Mouse (Mus musculus): ENCODE measurements around the gene Gtf2e1. TPM values are rescaled to one million over a fixed set of nuclear protein-coding genes. Genes with fewer than 3 reads are reported as not detected.

The Gtf2e1 gene
- 46.7 and 53.7 TPM in 2 replicates for polyA plus RNA-seq (2016; fragmentation: Nextera tagmentation; extraction: Ambion mirVana)

DNA sequence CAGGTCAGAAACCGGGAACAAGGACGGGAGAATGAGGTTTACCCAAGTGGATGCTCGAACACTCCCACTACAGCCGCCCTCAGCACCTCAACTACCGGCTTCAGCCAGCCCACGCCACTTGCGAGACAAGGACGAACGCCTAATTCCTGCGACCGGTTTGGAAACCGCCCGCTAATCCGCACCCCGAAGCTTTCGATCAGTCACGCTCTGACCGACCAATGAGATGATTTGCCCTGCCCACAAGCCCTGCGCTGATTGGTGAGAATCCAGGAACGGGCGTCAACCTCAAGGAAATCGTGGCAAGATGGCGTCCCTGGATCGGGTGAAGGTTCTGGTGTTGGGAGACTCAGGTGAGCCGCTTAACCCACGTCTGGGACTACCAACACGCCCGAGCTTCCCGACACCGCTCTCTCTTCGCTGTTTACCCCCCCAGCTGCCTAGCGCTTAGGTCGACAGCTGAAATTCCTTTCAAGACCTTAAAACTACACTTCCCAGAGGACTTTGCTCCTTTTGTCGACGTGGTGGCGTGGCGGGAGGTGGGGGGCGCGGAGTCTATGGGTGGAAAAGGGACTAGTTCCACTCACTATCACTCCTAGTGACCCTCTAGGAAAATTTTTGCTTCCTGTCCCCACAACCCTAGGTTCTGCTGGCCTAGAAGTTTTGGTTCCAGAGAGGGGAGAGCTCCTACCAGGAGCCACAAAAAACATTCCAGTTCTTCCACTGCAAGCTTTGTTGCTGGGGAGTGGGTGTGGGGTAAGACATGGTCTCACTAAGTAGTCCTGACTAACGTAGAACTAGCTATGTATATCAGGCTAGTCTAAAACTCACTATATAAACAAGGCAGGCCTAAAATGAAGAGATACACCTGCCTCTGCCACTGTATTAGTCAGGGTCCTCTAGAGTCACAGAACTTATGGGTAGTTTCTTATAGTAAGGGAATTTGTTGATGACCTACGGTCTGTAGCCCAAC lies at the start of gene Gtf2e1, which contains the start of gene Rabl3:
TSS of gene Gtf2e1 (minus strand) at position 179 of the 970 bp plus-strand sequence.
TSS of gene Rabl3 (plus strand) at position 275 of the 970 bp plus-strand sequence.
- H3K36me3 ChIP-seq, result peaks cover 12% of the 10 kb centered on the region
- H3K4me2 ChIP-seq (replicated peaks), result peak within 1 kb of the TSS; percentile 71
- H3K27ac ChIP-seq (replicated peaks), result peak within 1 kb of the TSS; percentile 85
- peaks cover 23% of the 10 kb centered on the region for H3K4me1 ChIP-seq
- no peaks in the 10 kb centered on the region for H3K9me3 ChIP-seq
- peak within 1 kb of the TSS; percentile 93 for H3K9ac ChIP-seq (replicated peaks)
- H3K27me3 ChIP-seq, result no peaks in the 10 kb centered on the region
- peak; percentile 99 for ATAC-seq (ENCODE audit: low FRiP score, low read depth)
- 1% methylated on average over 41 of the region's 41 CpGs for WGBS
- peak within 1 kb of the TSS; percentile 88 for H3K4me3 ChIP-seq

DNA sequence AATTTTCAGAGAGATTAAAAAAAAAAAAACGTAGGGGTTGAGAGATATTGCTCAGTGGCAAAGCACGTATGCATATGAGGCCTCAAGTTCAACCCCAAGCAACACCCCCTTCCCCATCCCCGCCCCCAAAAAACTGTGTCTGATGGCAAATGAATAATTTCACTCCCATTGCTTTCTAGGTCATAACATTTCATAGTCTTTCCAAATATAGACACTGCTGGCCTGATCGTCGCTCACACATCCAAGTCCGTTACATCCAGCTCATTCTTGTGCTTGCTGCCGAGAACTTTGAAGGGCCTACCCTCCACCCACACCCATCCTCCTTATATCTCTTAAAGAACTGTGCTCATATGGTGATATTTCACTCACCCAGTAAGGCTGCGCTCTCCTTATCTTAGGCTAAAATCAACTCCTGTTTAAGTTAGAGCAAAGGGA lies 45.6 kb upstream of the Gtf2e1 start:
- H3K4me1 ChIP-seq, result peaks cover 37% of the 10 kb centered on the region
- ATAC-seq (ENCODE audit: low FRiP score, low read depth), result peak; percentile 42
- peak overlapping the region; percentile 51; the same call in 1 of the 2 replicates for H3K9ac ChIP-seq (replicated peaks)
- no peaks in the 10 kb centered on the region for H3K9me3 ChIP-seq
- no peaks in the 10 kb centered on the region for H3K27me3 ChIP-seq
- peak overlapping the region; percentile 96 for H3K27ac ChIP-seq (replicated peaks)
- no peak overlapping the region for H3K4me3 ChIP-seq
- 33% methylated on average over 8 of the region's 8 CpGs for WGBS
- peak overlapping the region; percentile 36 for H3K4me2 ChIP-seq (replicated peaks)
- H3K36me3 ChIP-seq, result no peaks in the 10 kb centered on the region

DNA sequence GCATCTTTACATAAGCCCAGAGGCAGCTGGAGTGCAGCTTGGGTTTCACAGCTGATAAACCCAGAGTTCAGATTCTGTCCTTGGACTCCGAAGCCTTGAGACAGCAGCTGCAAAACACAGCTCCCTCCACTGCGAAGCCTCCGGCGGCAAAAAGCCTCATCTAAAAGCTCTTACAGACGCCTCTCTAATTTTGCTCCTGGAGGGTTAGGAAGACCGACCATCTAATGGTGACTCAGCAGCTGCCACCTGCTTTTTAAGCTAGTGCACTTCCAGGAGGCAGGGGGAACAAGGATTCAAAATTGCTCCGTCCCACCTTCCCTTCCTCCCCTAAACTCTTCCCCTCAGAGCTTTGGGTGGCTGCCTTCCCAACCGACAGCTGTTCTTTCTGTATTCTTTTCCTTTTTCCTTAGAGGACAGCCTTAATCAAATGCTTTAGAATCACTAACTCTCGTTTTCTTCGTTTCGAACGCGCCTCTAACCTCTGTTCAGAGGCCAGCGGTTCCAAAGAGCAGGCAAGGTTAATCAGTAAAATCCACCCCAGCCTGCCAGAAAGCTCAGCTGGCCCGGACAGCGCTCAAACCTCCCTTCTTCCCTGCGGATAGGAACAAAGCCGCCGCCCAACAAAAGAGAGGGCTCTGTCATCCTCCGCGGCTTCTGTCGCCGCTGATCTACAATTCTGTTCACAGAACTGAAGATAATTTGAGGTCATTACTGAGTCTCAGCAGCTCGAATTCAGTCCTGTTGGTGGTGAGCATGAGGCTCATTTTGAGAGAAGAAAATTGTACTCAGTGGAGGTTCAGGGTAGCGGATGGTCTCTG lies 44.8 kb upstream of the Gtf2e1 start:
- H3K4me3 ChIP-seq, result peak overlapping the region; percentile 22
- under 1% methylated on average over 25 of the region's 25 CpGs for WGBS
- peak overlapping the region; percentile 36 for H3K4me2 ChIP-seq (replicated peaks)
- peak; percentile 91 for ATAC-seq (ENCODE audit: low FRiP score, low read depth)
- peaks cover 36% of the 10 kb centered on the region for H3K4me1 ChIP-seq
- H3K9ac ChIP-seq (replicated peaks), result peak overlapping the region; percentile 51
- no peaks in the 10 kb centered on the region for H3K9me3 ChIP-seq
- no peaks in the 10 kb centered on the region for H3K36me3 ChIP-seq
- H3K27ac ChIP-seq (replicated peaks), result peak overlapping the region; percentile 96
- H3K27me3 ChIP-seq, result no peaks in the 10 kb centered on the region

- peak overlapping the region; percentile 51; the same call in 1 of the 2 replicates for H3K9ac ChIP-seq (replicated peaks)
- H3K4me1 ChIP-seq, result peaks cover 36% of the 10 kb centered on the region
Measured at GRCm38 (mm10) chr16:37583801-37584200, 44.2 kb upstream of the Gtf2e1 start.

DNA sequence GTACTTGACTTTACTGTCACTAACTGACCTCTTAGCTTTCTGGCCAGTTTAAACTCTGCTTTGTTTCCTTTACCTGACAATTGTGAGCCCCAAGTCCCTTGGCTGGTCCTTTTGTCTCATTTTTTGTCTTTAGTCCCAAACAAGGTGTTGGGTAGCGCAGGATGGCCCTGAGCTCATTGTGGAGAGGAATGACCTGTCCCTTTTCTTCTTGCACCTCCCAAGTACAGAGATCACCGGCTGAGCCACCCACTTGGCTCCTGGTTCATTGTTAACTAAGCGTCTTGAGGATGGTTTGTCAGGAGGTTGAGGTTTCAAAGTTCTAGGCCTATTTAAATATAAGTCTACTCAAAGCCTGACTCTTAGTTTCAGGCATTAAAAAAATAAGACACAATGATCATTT lies 43.7 kb upstream of the Gtf2e1 start:
- ATAC-seq (ENCODE audit: low FRiP score, low read depth), result no peak
- 0 out of 2 replicates have a peak overlapping the region, but pooled peaks have one; percentile 36 for H3K4me2 ChIP-seq (replicated peaks)
- H3K36me3 ChIP-seq, result no peaks in the 10 kb centered on the region
- H3K4me3 ChIP-seq, result no peak overlapping the region
- no peaks in the 10 kb centered on the region for H3K27me3 ChIP-seq
- 57% methylated on average over 3 of the region's 3 CpGs for WGBS
- H3K27ac ChIP-seq (replicated peaks), result peak overlapping the region; percentile 96
- H3K4me1 ChIP-seq, result peaks cover 36% of the 10 kb centered on the region
- H3K9me3 ChIP-seq, result no peaks in the 10 kb centered on the region
- no peak overlapping the region for H3K9ac ChIP-seq (replicated peaks)

More at GRCm38 (mm10) chr16:37583801-37584200, 44.2 kb upstream of the Gtf2e1 start:
- 28% methylated on average over 6 of the region's 6 CpGs for WGBS
- H3K36me3 ChIP-seq, result no peaks in the 10 kb centered on the region
- no peak for ATAC-seq (ENCODE audit: low FRiP score, low read depth)
- no peak overlapping the region for H3K4me3 ChIP-seq
- H3K4me2 ChIP-seq (replicated peaks), result peak overlapping the region; percentile 36
- no peaks in the 10 kb centered on the region for H3K27me3 ChIP-seq
- no peaks in the 10 kb centered on the region for H3K9me3 ChIP-seq
- H3K27ac ChIP-seq (replicated peaks), result peak overlapping the region; percentile 96

DNA sequence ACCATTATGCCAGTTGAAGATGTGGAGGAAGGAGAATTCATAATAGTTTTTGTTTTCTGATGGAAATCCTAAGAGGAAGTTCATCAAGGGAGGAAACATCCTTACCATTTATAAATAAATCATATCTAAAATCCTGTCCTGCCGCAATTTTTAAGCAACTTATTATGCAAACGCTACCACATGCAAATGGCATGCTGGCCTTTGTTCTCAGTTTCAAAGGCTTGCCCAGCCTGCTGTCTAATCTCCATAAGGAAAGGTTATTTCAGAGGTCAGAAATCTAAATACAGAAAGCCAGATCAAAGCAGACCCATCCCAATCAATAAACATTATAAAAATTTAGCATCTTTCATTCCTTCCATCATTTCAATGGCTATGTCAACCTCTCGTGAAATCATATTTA lies 42.3 kb upstream of the Gtf2e1 start:
- no peak for ATAC-seq (ENCODE audit: low FRiP score, low read depth)
- Histone ChIP-seq H3K4me2 (replicated peaks) (no peak overlapping the region), H3K36me3 (no peaks in the 10 kb centered on the region), H3K4me3 (no peak overlapping the region), H3K9ac (replicated peaks) (no peak overlapping the region), H3K27me3 (no peaks in the 10 kb centered on the region), H3K27ac (replicated peaks) (peak overlapping the region; percentile 22), H3K9me3 (no peaks in the 10 kb centered on the region), H3K4me1 (peaks cover 36% of the 10 kb centered on the region)
- 40% methylated on average over 3 of the region's 3 CpGs for WGBS

GRCm38 (mm10) chr16:37580651-37581050 lies 41.1 kb upstream of the Gtf2e1 start:
- Histone ChIP-seq H3K4me1 (peaks cover 36% of the 10 kb centered on the region), H3K27ac (replicated peaks) (peak overlapping the region; percentile 1; the same call in 1 of the 2 replicates), H3K4me2 (replicated peaks) (no peak overlapping the region), H3K4me3 (no peak overlapping the region), H3K27me3 (no peaks in the 10 kb centered on the region), H3K36me3 (no peaks in the 10 kb centered on the region), H3K9ac (replicated peaks) (no peak overlapping the region), H3K9me3 (no peaks in the 10 kb centered on the region)
- WGBS, result 95% methylated on average over 4 of the region's 4 CpGs
- ATAC-seq (ENCODE audit: low FRiP score, low read depth), result no peak

DNA sequence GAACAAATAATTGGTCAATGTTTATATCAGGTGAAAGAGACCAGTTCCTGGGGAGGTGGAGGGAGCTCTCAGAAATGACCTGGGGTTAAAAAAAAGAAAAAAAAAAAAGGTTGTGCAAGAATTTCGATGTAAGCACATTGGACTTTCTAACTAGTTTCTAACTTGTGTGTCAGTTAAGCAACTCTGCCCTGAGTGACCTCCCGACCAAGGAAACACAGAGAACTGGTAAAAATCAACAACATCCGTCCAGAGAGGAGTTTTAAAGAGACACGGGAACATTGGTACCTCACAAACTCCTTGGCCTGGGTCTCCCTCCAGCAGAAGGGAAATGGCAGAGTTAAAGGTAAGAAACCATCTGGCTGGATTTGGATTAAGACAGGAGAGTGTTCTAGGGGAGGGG lies 40.4 kb upstream of the Gtf2e1 start, which contains the start of gene Hgd:
TSS of gene Hgd (plus strand) at position 160 of the 400 bp plus-strand sequence.
- Histone ChIP-seq H3K9me3 (no peaks in the 10 kb centered on the region), H3K27me3 (no peaks in the 10 kb centered on the region), H3K27ac (replicated peaks) (peak within 1 kb of the TSS; percentile 1; the same call in 1 of the 2 replicates), H3K4me3 (no peak within 1 kb of the TSS), H3K36me3 (no peaks in the 10 kb centered on the region), H3K9ac (replicated peaks) (no peak within 1 kb of the TSS), H3K4me2 (replicated peaks) (no peak within 1 kb of the TSS), H3K4me1 (peaks cover 29% of the 10 kb centered on the region)
- ATAC-seq (ENCODE audit: low FRiP score, low read depth), result no peak
- WGBS, result 73% methylated on average over 4 of the region's 4 CpGs

- no peak for ATAC-seq (ENCODE audit: low FRiP score, low read depth)
- Histone ChIP-seq H3K9ac (replicated peaks) (no peak overlapping the region), H3K4me1 (peaks cover 29% of the 10 kb centered on the region), H3K4me2 (replicated peaks) (no peak overlapping the region), H3K4me3 (no peak overlapping the region), H3K36me3 (no peaks in the 10 kb centered on the region), H3K27ac (replicated peaks) (no peak overlapping the region), H3K27me3 (no peaks in the 10 kb centered on the region), H3K9me3 (no peaks in the 10 kb centered on the region)
- 78% methylated on average over 1 of the region's 1 CpGs for WGBS
Measured at GRCm38 (mm10) chr16:37579591-37579990, 40.0 kb upstream of the Gtf2e1 start.

- 0 out of 2 replicates have a peak, but pooled peaks cover 3% of the 10 kb centered on the region for H3K9me3 ChIP-seq
- H3K9ac ChIP-seq (replicated peaks), result no peak overlapping the region
- WGBS, result 93% methylated on average over 3 of the region's 3 CpGs
Measured at GRCm38 (mm10) chr16:37575325-37575724, 35.7 kb upstream of the Gtf2e1 start.

GRCm38 (mm10) chr16:37573061-37573460 lies 33.5 kb upstream of the Gtf2e1 start:
- no peak overlapping the region for H3K9ac ChIP-seq (replicated peaks)
- no peak overlapping the region for H3K27ac ChIP-seq (replicated peaks)
- 97% methylated on average over 5 of the region's 5 CpGs for WGBS

More at GRCm38 (mm10) chr16:37575325-37575724, 35.7 kb upstream of the Gtf2e1 start:
- Histone ChIP-seq H3K36me3 (peaks cover 10% of the 10 kb centered on the region), H3K27me3 (no peaks in the 10 kb centered on the region), H3K4me3 (no peak overlapping the region), H3K4me2 (replicated peaks) (no peak overlapping the region), H3K27ac (replicated peaks) (no peak overlapping the region), H3K4me1 (0 out of 2 replicates have a peak, but pooled peaks cover 2% of the 10 kb centered on the region)
- ATAC-seq (ENCODE audit: low FRiP score, low read depth), result no peak

More at GRCm38 (mm10) chr16:37573061-37573460, 33.5 kb upstream of the Gtf2e1 start:
- Histone ChIP-seq H3K4me3 (no peak overlapping the region), H3K9me3 (0 out of 2 replicates have a peak, but pooled peaks cover 3% of the 10 kb centered on the region), H3K4me1 (0 out of 2 replicates have a peak, but pooled peaks cover 2% of the 10 kb centered on the region), H3K4me2 (replicated peaks) (no peak overlapping the region), H3K36me3 (peaks cover 10% of the 10 kb centered on the region), H3K27me3 (no peaks in the 10 kb centered on the region)
- ATAC-seq (ENCODE audit: low FRiP score, low read depth), result no peak

All from midbrain, embryonic 12.5 days (tissue).